Mouse (Mus musculus) retina, postnatal 1 day (tissue): ENCODE results near the gene Rrp36.

Experiments
- DNase-seq: peaks from one replicate; pipeline ENCODE4 v3.0.0-alpha.2; 2012

Rrp36 gene

DNA sequence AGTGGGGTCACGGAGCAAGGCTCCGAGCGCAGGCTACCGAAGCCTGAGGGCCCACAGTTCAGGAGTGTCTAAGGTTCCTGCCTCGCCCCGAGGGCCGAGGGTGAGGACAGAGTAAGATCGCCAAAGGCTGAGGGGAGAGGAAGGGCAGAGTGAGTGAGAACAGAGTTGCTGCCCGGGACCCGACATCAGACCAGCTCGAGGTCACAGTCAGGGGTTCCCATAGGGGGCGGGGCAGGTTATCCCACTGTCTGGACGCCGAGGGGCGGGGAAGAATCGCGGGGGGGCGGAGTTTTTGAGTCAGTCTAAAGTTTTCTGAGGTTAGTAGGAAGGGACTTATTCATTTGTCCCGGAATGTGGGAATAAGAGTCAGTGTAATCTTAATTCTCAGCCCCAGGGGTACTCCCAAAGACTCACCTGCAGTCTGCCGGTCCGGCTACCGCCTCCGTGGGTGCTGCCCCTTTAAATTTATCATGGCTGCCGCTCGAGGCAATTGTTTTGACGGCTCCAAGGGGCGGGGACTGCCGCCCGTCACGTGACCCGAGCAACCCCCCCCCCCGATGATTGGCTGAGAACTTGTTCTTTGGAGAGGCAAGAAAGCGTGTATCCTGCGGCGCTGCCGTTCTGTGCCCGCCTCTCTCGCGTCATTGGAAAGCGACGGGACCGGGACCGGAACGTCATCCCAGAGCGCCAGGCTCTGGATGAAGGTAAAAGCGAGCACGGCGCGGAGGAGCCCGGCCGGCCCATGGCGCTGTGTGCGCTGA lies 28.4 kb downstream of the Rrp36 start, which contains the start of the genes Klc4 and Mrpl2:
Klc4 (minus strand) TSS at position 462 of the 761 bp plus-strand sequence.
Mrpl2 (plus strand) TSS at position 669 of the 761 bp plus-strand sequence.
- peak; percentile 99 for DNase-seq

DNA sequence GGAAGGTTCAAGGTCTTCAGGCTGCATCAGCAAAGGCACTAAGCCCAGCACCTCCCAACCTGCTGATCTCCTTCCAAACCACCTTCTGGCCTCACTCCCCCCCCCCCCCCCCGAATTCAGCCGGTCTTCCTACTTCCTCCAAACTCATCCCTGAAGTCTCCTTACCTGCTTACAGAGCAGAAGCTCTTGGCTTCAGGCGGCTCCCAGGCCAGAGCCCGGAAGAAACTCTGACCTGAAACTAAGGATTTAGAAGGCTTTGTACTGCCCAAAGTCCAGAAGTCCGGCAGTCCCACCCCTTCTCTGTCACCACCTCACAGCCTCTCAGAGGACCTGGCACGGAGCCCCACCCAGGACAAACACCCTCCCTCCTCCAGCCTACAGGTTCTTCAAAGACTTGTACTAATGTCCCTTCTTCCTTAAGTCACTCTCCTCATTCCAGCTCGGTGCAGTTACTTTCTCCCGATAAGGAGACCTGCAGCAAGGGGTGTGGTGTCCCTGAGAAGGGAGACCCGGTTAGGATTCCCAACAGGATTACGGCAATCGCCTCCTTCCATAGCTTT lies 29.2 kb downstream of the Rrp36 start:
- DNase-seq = no peak

DNA sequence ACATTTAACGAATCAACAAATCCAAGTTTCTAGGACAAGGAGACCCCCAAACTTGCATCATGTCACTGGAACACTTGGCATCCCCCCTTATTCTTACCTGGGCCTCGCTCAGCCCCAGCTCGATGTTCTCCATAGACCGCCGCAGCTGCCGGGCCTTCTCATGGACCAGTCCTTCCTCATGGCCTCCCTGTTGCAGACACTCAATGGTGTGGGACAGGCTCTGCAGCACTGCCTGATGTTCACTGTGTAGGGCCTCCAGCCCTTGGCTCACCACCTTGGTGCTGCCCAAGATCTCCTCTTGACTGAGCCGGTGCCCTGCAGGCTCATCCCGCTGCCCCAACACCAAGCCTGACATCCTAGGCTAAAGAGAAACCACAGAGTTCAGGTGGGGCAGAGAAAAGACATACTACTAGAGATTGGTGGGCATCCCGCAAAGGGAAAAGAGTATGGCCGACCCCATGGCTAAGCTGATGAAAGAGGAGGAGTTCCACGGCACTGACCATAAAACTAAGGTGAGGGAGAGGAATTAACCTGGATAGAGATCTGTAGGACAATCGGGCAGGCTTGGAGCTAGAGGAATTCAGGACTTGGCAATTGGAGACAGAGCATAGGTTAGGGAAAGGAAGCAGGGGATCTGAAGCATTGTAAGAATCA lies 29.9 kb downstream of the Rrp36 start:
- no peak for DNase-seq

DNA sequence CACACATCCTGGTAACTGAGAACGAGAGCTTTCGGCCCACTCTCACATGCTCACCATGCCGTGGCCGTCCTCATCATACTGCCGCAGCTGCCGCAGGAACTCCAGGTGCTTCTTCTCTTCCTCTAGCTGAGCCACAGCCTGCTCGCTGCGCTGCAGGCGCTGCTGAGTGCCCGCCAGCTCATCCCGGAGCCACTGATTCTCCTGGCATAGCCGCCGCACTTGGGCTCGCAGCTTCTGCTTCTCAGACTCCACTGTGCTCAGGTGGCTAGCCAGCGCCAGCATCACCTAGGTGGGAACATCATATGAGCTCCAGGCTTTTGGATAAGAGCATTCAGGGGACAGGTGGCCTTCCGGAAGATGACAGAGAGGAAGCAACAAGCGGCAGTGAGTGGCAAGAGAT lies 32.1 kb downstream of the Rrp36 start:
- DNase-seq = no peak

DNA sequence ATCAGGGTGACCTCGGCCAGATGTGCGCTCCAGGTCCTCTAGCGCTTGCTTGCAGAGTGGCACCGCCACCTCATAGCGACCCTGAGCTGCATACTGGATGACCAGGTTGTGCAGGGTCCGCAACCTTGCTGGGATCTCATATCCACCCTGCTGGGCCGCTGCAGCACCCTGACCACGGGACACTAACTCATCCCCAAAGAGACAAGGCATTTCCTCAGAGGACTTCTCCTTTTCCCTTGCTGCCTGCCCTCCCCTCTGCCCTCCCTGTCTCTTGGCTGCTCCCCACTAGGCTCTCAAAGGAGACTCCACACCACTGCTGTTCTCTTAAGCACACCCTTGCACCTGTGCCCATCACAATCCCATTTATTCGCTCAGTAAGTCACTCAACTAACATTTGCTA lies 34.2 kb downstream of the Rrp36 start:
- no peak for DNase-seq

DNA sequence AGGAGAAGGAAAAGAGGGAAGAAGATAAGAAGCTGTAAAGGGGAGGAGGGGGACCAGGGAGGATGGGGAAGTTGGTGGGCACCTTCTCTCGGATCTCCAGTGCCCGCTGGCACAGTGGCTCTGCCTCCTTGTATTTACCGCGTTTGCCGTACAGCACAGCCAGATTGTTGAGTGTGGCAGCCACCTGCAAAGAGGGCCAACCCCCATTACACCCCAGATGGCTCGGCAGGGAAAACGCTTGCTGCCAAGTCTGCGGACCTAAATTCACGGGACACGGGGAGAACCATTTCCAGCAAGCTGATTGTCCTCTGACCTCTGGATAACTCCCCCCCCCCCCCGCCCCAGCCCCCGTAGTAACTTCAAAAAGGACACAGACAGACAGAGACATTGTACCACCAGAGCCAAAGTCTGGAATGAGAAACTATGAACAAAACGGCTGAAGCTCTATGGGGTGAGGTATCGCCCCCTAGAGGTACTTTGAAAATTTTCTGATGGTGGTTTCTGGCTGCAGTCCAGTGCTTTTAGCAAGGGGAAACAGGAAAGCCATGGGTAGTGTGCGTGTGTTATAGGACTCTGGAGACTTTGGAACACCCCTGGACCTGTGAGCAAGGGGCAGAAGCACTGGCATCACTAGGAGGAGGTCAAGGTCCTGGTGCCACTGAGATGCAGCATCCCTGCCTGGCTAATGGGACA lies 37.2 kb downstream of the Rrp36 start:
- DNase-seq = peak; percentile 88

DNA sequence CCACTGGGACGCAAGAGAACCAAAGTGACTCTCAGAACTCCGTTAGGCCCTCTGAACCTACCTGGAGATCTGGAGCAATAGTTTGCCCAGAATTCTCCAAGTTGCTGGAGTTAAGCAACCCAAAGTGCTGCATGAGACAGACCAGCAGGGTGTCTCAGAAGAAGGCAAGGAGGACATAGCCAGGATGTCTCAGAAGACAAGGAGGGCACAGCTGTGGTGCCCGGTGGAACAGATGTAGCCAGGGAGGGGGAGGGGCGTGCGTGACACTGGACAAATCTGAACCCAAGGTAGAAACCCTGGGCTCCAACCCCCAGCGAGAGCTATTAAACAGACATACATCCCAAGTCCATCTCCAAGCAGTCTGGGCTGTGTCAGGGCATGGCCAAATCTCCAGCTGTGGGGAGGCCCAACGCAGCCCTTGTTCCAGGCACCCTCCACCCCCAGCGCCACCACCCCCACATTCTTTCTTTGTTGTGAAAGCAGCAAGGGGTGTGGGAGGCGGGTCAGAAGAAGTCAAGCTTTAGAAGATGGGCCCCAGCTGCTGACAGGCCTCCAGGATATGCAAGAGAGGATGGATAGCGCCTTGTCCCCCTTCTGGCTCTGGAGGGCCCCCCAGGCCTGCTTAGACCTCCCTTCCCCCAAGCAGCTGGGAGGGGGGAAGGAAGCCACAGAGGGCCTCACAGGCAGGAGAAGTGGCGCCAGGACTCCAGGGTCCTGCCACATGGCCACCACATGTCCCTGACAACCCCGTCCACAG lies 44.3 kb downstream of the Rrp36 start:
- no peak for DNase-seq

DNA sequence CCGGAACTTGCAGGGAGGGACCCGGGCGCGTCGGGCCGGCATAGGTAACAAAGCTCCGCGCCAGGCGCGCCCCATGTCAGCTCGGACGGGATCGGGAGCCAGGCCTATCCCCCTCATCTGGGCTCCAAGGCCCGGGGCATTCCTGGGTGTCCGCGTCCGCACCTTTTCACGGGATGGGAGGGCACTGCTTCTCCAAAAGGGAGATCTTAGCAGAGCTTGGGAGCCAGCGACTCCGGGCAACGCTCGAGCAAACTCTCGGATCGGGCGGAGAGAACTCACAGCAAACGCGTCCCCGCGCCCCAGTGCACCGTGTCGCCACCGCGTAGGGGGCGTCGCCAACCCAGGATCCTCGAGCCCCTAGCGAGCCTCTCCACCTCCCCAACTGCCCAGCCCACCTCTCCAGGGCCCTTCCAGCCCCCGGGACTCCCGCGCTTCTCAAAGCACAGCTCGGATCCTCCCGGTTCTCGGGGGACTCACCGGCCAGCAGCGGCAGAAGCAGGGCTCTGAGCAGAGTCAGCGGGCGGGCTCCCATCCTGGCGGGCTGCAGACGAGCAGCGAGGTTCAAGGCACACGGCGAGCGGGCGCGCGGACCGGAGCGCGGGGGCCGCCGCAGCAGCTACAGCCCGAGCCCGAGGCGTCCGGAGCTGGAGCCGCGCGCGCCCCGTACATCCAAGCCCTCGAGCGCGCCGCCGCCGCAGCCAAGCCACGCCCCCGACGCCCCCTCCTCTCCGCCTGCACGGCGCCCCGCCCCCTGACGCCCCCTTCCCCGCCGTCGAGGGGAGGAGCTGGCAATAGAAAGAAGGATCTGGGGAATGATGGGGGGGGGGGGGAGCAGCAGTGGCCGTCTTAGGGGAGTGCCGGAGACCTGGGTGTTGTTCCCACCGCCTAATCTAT lies 45.1 kb downstream of the Rrp36 start, which contains the start of gene Ptk7:
Ptk7 (minus strand) TSS at position 714 of the 894 bp plus-strand sequence.
- DNase-seq = peak; percentile 92

DNA sequence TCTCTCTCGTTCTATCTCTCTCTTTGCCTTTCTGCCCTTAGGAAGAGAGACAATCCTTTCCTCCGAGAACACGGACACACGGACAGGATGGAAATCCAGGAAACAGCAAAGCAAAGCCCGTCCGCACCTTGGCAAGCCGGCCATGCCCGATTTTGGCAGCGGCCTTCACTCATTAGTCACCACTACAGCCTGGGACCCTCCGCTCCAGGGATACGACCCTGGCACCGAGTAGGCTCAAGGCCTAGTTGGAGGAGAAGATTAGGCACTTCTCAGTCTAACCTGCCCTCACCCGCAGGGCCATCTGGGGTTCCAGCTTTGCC lies 45.7 kb downstream of the Rrp36 start:
- DNase-seq = no peak

DNA sequence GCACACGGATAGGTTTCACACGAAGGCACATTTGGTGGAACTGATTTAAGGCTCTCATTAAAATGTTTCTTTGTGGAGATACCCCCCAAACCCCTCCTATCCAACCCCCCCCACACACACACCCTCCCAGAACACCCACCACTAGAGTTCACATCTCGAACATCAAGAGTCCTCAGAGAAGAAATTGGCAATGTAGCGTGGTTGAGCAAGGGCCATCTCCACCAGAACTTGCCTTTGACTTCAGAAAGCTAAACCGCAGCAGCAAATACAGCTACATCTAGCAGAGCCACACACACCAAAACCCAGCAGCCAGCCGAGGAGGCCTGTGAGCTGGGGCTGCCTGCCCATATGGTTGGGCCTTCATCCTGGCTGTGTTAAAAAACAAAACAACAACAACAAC lies 46.7 kb downstream of the Rrp36 start:
- no peak for DNase-seq

DNA sequence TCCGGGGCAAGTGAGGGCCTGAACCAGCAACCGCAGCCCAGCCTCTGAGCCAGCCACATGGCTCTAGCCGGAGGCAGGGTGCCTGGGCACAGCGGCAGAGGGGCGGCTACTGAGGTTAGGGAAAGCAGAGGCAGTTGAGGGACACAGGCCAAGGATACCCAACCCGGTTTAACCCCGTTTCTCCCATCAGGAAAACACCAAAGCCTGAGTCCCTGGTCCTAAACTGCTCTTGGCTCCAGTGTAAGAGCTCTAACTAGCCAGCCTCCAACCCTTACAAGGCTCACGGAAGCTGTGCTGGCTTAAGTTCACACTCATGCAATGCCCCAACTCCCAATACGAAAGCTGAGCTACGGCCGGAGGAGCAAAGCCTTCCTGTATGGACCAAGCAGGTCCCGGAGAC lies 49.6 kb downstream of the Rrp36 start:
- no peak for DNase-seq

DNA sequence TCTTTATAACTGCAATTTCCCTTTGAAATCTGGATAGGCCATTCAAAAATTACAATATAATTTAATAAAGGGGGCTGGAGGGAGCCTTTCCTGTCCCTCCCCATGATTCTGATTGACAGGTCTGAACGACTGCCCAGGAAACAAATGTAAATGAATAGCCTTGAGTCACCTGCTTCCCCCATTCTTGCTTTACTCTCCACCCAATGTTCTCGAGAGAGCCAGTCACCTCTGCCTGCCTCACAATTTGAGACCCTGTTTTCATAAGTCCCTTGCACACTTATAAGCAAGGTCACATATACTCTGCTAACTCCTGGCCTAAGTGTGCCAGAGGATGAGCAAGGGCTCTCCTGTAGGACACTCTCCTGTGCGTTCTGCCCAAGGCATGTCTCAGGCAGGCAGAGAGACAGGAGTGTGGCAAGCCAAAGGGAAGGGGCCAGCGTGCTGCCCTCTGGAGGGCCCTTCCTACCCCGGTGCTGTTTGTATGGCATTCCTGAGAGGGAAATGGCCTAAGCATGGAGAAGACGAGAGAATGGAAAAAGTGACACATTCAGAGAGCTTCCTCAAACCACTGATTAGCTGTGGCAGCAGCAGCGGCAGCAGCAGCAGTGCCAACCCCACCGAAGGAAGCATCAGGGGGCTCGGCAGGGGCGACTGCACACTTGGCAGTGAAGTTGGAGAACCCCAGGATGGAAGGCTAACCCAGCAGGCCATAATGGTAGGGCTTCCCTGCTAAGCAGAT lies 50.2 kb downstream of the Rrp36 start:
- DNase-seq = no peak

DNA sequence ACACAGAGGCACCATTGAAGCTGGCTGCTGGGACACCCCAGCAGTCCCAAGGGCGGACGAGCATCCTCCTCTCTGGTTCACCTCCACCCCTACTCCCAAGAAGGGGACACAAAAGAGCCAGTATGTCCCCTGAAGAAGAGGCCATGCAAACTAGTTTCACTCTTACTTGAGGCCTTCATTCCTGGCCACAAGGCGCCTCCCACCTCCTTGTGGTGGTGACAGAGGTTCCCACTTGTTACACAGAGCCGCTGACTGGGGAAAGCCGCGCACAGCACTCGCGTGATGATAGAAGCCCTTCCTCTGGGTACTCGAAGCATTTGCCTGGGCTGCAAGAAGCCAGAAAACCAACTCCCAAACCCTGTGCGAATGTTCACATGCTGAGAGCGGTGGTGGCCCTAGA lies 51.9 kb downstream of the Rrp36 start:
- DNase-seq = no peak

DNA sequence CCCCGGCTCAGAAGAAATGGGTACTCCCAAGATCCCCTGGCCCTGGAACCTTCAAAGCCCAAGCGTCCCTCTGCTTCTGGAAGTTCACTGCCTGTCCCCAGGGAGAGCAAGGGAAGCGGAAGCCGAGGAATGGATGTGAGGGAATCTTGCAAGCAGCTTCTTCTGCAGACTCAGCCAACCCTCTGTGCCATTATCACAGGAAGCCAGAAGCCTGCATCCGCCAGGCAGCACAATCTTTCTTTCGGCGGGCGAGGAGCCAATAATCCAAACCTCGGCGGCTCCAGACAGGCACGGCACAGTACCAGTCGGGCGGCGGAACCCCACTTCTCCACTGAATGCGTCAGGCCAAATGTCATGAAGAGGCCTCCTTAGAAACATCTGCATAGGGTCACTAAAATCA lies 52.8 kb downstream of the Rrp36 start:
- DNase-seq = no peak

DNA sequence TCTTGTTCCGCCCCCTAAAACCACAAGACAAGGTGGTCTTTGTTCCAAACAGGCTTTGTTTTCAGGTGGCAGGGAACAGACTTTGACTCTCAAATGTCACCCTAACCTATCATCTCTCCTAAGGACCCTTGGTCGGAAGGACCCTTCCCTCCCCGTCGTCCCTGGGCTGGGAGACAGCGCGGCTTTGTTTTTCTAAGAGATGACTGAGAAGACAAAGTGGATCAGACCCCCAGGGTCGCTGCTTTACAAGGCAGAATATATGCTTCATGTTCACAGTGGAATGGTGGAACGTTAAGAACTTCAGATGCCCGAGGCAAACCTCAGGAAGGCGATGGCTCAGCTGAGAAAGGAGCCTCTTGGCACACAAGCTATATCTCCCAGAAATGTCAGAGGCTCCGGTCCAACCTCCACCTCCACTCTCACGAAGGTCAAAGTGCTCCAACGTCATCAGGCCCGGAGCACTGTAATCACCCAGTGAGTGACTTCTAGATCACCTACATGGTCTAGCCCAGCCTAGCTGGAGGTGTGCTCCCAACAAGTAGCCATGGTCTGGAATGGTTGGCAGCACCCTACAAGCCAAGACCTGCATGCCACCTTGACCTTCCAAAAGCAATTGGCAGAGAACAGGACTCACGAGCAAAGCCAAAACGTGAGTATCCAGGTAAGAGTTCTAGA lies 54.3 kb downstream of the Rrp36 start:
- no peak for DNase-seq

DNA sequence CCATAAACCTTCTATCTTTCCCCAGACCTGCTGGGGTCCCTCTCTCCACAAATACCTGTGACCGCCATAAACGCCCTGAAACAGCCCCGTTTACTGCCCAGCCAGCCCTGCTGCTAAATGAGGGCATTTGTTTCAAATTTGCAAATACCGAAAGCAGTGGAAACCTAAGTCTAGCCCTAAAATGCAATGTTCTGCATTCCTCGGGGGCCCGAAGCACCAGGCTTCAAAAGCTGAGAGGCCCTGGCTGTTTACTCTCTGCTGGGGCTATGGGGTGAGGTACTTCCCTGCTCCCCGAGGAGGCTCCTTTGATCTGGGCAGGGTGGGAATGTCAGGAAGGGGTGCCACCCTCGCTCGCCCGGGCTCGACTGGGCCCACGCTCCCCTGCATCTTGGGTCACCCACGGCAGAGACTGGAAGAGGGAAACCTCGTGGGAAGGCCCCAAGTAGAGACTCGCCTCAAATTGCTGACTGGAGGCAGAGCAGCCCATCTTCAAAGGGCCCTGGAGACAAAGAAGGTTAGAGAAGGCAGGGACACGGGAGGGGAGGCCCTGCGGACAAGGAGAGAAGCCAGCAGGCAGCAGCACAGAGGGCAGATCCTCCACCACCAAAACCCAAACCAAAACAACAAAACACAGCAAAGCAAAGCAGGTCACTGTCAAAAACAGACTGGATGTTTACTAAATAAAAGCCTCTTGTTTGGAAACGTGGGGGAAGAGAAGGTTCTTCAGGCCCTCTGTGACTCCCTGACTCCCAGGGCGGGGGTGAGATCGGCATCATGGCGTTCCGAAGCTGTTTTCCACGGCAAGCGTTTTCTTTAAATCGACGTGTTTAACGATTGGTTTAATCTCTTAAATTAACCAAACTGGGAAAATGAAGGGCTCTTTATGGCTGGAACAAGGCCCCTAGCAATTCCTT lies 55.1 kb downstream of the Rrp36 start:
- DNase-seq = peak; percentile 55

DNA sequence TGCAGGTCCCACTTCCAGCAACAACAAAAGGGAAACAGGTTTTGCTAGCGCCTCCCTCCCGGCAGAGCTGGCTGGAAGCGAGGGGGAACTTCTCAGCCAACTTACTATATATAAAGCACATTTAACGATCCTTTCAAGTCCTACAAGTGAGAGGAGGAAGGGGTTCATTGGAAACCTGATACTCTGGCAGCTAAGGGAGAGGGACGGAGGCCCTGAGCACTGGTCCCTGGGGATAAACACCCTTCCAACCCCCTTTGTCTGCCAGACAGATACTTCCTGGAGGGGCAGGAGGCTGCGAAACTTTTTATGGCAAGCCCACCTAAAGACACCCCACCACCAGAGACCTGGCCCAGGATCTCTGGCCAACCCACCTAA lies 55.8 kb downstream of the Rrp36 start:
- no peak for DNase-seq

DNA sequence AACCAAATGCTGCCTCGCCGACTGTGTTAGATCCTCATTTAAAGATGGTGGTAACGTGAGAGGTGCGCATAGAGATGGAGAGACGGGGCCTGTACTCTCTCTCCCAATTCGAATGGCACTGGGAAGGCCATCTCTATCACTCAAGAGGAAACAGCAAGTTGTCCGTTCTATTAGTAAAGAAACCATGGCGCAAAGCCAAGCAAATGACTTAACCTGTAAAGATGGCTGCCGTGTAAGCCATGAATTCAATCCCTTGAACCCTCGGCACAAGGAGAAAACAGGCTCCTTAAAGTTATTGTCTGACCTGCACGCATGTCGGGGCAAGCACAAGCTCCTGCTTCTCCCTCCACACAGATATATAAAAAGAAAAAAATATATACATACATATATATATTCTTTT lies 56.4 kb downstream of the Rrp36 start:
- no peak for DNase-seq
